Mouse (Mus musculus) embryonic facial prominence, embryonic 15.5 days (tissue): Measurements from ENCODE around the gene Cish. TPM values are rescaled to one million over a fixed set of nuclear protein-coding genes. Genes with fewer than 3 reads are reported as not detected.
"Not testable (repeated sequence)": the region's sequence is repeated elsewhere in the genome, so short reads cannot be mapped to it uniquely, and the experiment has no call there.

Source experiments
- ATAC-seq: fragments of 200-750 bp; cut with Nextera tagmentation; 2 replicates; pipeline ENCODE4 v1.8.0; 2017; ENCODE audit warnings: low read depth, moderate TSS enrichment; ENCODE audit not compliant: insufficient number of reproducible peaks, low FRiP score, low TSS enrichment
- H3K27ac ChIP-seq: fragments of 300-500 bp; sonication (generic); replicated peaks from 2 replicates; pipeline ENCODE4 v1.5.1; 2015; ENCODE audit warnings: mild to moderate bottlenecking, inconsistent platforms
- H3K27me3 ChIP-seq: fragments of 300-500 bp; sonication (generic); 2 replicates; pipeline ENCODE4 v1.6.1; 2015; ENCODE audit warnings: inconsistent platforms
- H3K36me3 ChIP-seq: fragments of 300-500 bp; sonication (generic); 2 replicates; pipeline ENCODE4 v1.6.1; 2015; ENCODE audit warnings: mild to moderate bottlenecking, inconsistent platforms
- H3K4me1 ChIP-seq: fragments of 300-500 bp; sonication (generic); 2 replicates; pipeline ENCODE4 v1.6.1; 2015; ENCODE audit warnings: inconsistent platforms
- H3K4me2 ChIP-seq: fragments of 300-500 bp; sonication (generic); replicated peaks from 2 replicates; pipeline ENCODE4 v1.6.1; 2015; ENCODE audit warnings: mild to moderate bottlenecking, inconsistent platforms
- H3K4me3 ChIP-seq: fragments of 300-500 bp; sonication (generic); replicated peaks from 2 replicates; pipeline ENCODE4 v1.5.1; 2015; ENCODE audit warnings: mild to moderate bottlenecking, inconsistent platforms
- H3K9ac ChIP-seq: fragments of 300-500 bp; sonication (generic); 2 replicates; pipeline ENCODE4 v1.6.1; 2015; ENCODE audit warnings: inconsistent platforms
- H3K9me3 ChIP-seq: fragments of 300-500 bp; sonication (generic); replicated peaks from 2 replicates; pipeline ENCODE4 v1.6.1; 2016; ENCODE audit warnings: inconsistent platforms
- WGBS: fragments of 180-500 bp; shearing (Covaris S2); methylation state at CpG from one replicate; pipeline ENCODE4 v1.1.7; 2015; 5-methylcytosine and 5-hydroxymethylcytosine counted together
- polyA plus RNA-seq: library from polyadenylated mRNA; unstranded; fragments of >200 nt; fragmentation: Nextera tagmentation; extraction: Ambion mirVana; gene quantifications from 2 replicates; pipeline ENCODE4 v1.2.1, GENCODE M21; 2015

Cish gene
- polyA plus RNA-seq, 1 experiment from 2014 or later = 18.9 TPM

GRCm38 (mm10) chr9:107306673-107307072, 10.8 kb downstream of the Cish start:
- not testable (repeated sequence) for H3K4me3 ChIP-seq, H3K27me3 ChIP-seq, H3K9ac ChIP-seq, H3K27ac ChIP-seq, H3K36me3 ChIP-seq, H3K9me3 ChIP-seq, ATAC-seq, H3K4me2 ChIP-seq
- 78% methylated on average over 1 of the region's 1 CpGs for WGBS
- H3K4me1 ChIP-seq = peaks cover 27% of the 10 kb centered on the region

DNA sequence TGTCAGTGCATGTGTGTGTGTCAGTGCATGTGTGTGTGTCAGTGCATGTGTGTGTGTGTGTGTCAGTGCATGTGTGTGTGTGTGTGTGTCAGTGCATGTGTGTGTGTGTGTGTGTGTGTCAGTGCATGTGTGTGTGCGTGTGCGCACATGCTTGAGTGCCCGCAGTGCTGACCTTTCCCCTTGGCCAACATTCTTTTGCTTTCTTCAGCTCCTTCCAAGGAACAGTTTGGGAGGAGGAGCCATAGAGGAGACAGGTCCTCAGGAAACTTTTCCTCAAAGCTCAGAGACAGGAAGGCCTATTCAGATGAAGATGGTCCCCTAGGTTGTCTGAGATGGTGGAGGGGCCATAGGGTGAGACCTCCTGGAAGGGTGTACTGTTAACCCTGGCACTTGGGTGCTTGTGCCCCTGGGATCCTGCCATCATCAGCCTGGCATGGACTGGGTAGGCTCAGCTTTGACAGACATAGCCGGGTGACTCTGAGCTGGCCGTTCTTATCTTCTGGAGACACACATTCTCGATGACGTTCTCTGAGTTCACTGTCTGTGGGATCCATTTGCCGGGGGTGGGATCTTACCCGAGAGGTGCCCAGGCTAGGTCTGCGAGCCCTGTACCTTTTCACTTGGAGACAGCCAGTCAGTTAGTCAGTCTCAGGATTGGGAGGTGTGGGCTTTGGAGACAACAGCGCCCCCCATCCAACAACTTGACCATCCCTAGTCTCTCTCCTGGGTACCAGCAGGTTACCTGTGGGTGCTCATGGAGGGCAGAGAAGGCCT, 11.5 kb downstream of the Cish start:
- H3K9ac ChIP-seq = no peak overlapping the region
- WGBS = 78% methylated on average over 11 of the region's 11 CpGs
- H3K36me3 ChIP-seq = 0 out of 2 replicates have a peak, but pooled peaks cover under 1% of the 10 kb centered on the region
- no peak overlapping the region; the same call in 1 of the 2 replicates for H3K4me2 ChIP-seq
- no peaks in the 10 kb centered on the region for H3K27me3 ChIP-seq
- peaks cover 27% of the 10 kb centered on the region for H3K4me1 ChIP-seq
- H3K4me3 ChIP-seq = no peak overlapping the region
- no peak for ATAC-seq
- no peaks in the 10 kb centered on the region for H3K9me3 ChIP-seq
- H3K27ac ChIP-seq = peak overlapping the region; percentile 77

DNA sequence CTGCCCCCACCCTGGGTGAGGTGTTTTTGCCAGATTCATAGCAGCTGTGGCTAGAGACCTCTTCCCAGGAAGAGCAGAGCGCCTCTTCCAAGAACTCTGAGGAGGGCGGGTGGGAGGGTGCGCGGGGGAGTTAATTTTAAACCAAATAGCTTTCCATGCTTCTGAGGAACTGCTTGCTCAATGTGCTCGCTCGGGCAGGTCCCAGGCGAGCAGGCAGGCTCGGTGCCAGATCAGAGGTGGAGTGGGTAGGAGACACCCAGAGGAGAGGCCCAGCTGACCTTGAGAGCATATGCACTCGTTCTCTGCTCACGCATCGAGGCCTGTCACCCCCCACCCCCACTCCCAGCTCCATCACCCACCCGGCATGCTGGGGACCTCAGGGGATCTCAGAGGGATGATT, 12.1 kb downstream of the Cish start:
- Histone ChIP-seq H3K9me3 (no peaks in the 10 kb centered on the region), H3K4me3 (no peak overlapping the region), H3K36me3 (no peaks in the 10 kb centered on the region), H3K27me3 (no peaks in the 10 kb centered on the region), H3K4me2 (no peak overlapping the region; the same call in 1 of the 2 replicates), H3K4me1 (peaks cover 28% of the 10 kb centered on the region), H3K27ac (peak overlapping the region; percentile 77), H3K9ac (no peak overlapping the region)
- WGBS = 40% methylated on average over 12 of the region's 12 CpGs
- ATAC-seq = 0 out of 2 replicates have a peak, but pooled peaks have one; percentile 20

GRCm38 (mm10) chr9:107308346-107309000, 12.6 kb downstream of the Cish start:
- H3K27ac ChIP-seq = peak overlapping the region; percentile 63; the same call in 1 of the 2 replicates
- WGBS = 79% methylated on average over 9 of the region's 9 CpGs

GRCm38 (mm10) chr9:107309171-107309570, 13.3 kb downstream of the Cish start:
- 76% methylated on average over 9 of the region's 9 CpGs for WGBS
- Histone ChIP-seq H3K4me2 (no peak overlapping the region), H3K4me3 (no peak overlapping the region), H3K4me1 (peaks cover 32% of the 10 kb centered on the region), H3K9me3 (no peaks in the 10 kb centered on the region), H3K36me3 (no peaks in the 10 kb centered on the region), H3K27ac (no peak overlapping the region), H3K9ac (no peak overlapping the region), H3K27me3 (no peaks in the 10 kb centered on the region)
- no peak for ATAC-seq

More at GRCm38 (mm10) chr9:107308346-107309000, 12.6 kb downstream of the Cish start:
- no peak for ATAC-seq
- Histone ChIP-seq H3K4me2 (no peak overlapping the region), H3K27me3 (no peaks in the 10 kb centered on the region), H3K9ac (no peak overlapping the region), H3K36me3 (no peaks in the 10 kb centered on the region), H3K4me3 (no peak overlapping the region), H3K4me1 (peaks cover 32% of the 10 kb centered on the region), H3K9me3 (no peaks in the 10 kb centered on the region)

GRCm38 (mm10) chr9:107309600-107309999, 13.8 kb downstream of the Cish start:
- Histone ChIP-seq H3K36me3 (no peaks in the 10 kb centered on the region), H3K4me2 (no peak overlapping the region), H3K9me3 (no peaks in the 10 kb centered on the region), H3K4me3 (no peak overlapping the region), H3K27ac (no peak overlapping the region), H3K4me1 (peaks cover 32% of the 10 kb centered on the region), H3K27me3 (no peaks in the 10 kb centered on the region), H3K9ac (no peak overlapping the region)
- WGBS = 75% methylated on average over 5 of the region's 5 CpGs
- no peak for ATAC-seq

GRCm38 (mm10) chr9:107312811-107313584, 17.2 kb downstream of the Cish start:
- H3K27ac ChIP-seq = no peak overlapping the region
- WGBS = 56% methylated on average over 10 of the region's 10 CpGs
- peaks cover 11% of the 10 kb centered on the region for H3K4me1 ChIP-seq
- H3K27me3 ChIP-seq = no peaks in the 10 kb centered on the region
- no peak overlapping the region for H3K4me3 ChIP-seq
- no peak overlapping the region for H3K4me2 ChIP-seq
- H3K9me3 ChIP-seq = no peaks in the 10 kb centered on the region
- no peak overlapping the region for H3K9ac ChIP-seq
- no peak for ATAC-seq
- no peaks in the 10 kb centered on the region for H3K36me3 ChIP-seq

DNA sequence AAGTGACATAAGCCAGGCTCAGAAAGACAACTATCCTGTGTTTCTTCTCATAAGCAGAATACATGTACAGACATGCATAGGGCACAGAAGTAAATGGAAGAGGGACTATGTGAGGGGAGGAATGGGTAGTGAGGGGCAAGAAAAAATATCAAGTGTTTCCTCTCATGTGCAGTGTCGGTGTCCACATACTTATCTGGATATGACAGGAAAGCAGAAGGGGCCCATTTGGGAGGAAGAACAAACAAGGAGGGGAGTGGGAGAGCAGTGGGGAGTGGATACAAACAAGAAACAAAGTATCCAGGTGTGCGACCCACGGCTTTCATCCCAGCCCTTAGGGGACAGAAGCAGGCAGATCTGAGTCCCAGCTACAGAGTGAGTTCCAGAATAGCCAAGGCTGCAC, 18.1 kb downstream of the Cish start:
- 77% methylated on average over 3 of the region's 3 CpGs for WGBS
- Histone ChIP-seq H3K27ac (no peak overlapping the region), H3K9me3 (no peaks in the 10 kb centered on the region), H3K4me2 (no peak overlapping the region), H3K4me3 (no peak overlapping the region), H3K36me3 (no peaks in the 10 kb centered on the region), H3K4me1 (peaks cover 6% of the 10 kb centered on the region; the same call in 1 of the 2 replicates), H3K9ac (no peak overlapping the region), H3K27me3 (no peaks in the 10 kb centered on the region)
- no peak for ATAC-seq

DNA sequence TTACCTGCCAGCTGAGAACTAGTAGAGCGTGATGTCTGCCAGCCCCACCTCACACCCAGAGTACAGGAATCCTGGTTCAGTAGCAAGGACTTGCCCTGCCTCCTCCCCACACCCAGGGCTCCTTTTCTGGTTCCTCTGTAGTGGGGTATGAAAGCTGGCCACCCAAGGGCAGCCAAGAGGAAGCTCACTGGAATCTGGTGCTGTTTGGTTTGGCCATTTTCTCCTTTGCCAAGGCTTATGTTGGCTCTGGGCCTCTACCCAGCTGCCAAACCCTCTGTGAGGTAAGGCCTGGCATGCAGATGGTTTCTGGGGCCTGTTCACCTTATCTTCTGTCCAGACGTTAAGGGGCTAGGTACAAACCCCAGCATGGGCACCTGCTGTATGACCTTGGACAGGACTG, 20.0 kb downstream of the Cish start:
- ATAC-seq = no peak
- H3K9ac ChIP-seq = no peak overlapping the region
- H3K36me3 ChIP-seq = no peaks in the 10 kb centered on the region
- no peak overlapping the region for H3K4me3 ChIP-seq
- H3K27me3 ChIP-seq = no peaks in the 10 kb centered on the region
- H3K27ac ChIP-seq = no peak overlapping the region
- no peaks in the 10 kb centered on the region for H3K9me3 ChIP-seq
- H3K4me1 ChIP-seq = peaks cover 6% of the 10 kb centered on the region; the same call in 1 of the 2 replicates
- no peak overlapping the region for H3K4me2 ChIP-seq
- 67% methylated on average over 2 of the region's 2 CpGs for WGBS

GRCm38 (mm10) chr9:107322461-107323050, 26.7 kb downstream of the Cish start:
- Histone ChIP-seq H3K27ac (no peak overlapping the region), H3K36me3 (0 out of 2 replicates have a peak, but pooled peaks cover under 1% of the 10 kb centered on the region), H3K27me3 (no peaks in the 10 kb centered on the region), H3K4me3 (no peak overlapping the region), H3K4me1 (0 out of 2 replicates have a peak, but pooled peaks cover 5% of the 10 kb centered on the region), H3K9ac (no peak overlapping the region), H3K9me3 (no peaks in the 10 kb centered on the region), H3K4me2 (no peak overlapping the region)
- no peak for ATAC-seq
- WGBS = 72% methylated on average over 8 of the region's 8 CpGs

- Histone ChIP-seq H3K4me2 (no peak overlapping the region), H3K27ac (no peak overlapping the region), H3K9ac (no peak overlapping the region), H3K9me3 (no peaks in the 10 kb centered on the region), H3K4me1 (0 out of 2 replicates have a peak, but pooled peaks cover 5% of the 10 kb centered on the region), H3K36me3 (0 out of 2 replicates have a peak, but pooled peaks cover 6% of the 10 kb centered on the region), H3K27me3 (no peaks in the 10 kb centered on the region), H3K4me3 (no peak overlapping the region)
- no peak for ATAC-seq
- WGBS = 63% methylated on average over 6 of the region's 6 CpGs
These were observed 27.7 kb downstream of the Cish start for GRCm38 (mm10) chr9:107323558-107323957.
